Mouse (Mus musculus) forebrain, postnatal 0 days (tissue): ENCODE measurements around the gene Gm49395. TPM values are rescaled to one million over a fixed set of nuclear protein-coding genes. Genes with fewer than 3 reads are reported as not detected.
A peak's percentile ranks its signal among the peaks of the same experiment; 100 is the strongest.

ENCODE experiments used
- ATAC-seq: fragments of 200-750 bp; cut with Nextera tagmentation; 2 replicates; pipeline ENCODE4 v1.8.0; 2017; ENCODE audit warnings: mild to moderate bottlenecking, moderate library complexity
- DNase-seq: peaks from one replicate; pipeline ENCODE4 v3.0.0-alpha.2; 2015
- H3K27ac ChIP-seq: fragments of 300-500 bp; sonication (generic); 2 replicates; pipeline ENCODE4 v1.5.1; 2014; ENCODE audit warnings: low read depth, mild to moderate bottlenecking, antibody characterized with exemption, low read length, moderate library complexity, mixed read lengths
- H3K27me3 ChIP-seq: fragments of 300-500 bp; sonication (generic); 2 replicates; pipeline ENCODE4 v1.6.1; 2014; ENCODE audit warnings: mild to moderate bottlenecking, low read length, mixed read lengths; ENCODE audit not compliant: insufficient read depth
- H3K36me3 ChIP-seq: fragments of 300-500 bp; sonication (generic); 2 replicates; pipeline ENCODE4 v1.6.1; 2014; ENCODE audit warnings: mild to moderate bottlenecking, moderate library complexity; ENCODE audit not compliant: insufficient read depth
- H3K4me1 ChIP-seq: fragments of 300-500 bp; sonication (generic); 2 replicates; pipeline ENCODE4 v1.6.1; 2014; ENCODE audit warnings: antibody characterized with exemption; ENCODE audit not compliant: insufficient read depth
- H3K4me2 ChIP-seq: fragments of 300-500 bp; sonication (generic); 2 replicates; pipeline ENCODE4 v1.6.1; 2014; ENCODE audit warnings: low read depth, mild to moderate bottlenecking, moderate library complexity
- H3K4me3 ChIP-seq: fragments of 300-500 bp; sonication (generic); 2 replicates; pipeline ENCODE4 v1.5.1; 2014; ENCODE audit warnings: low read depth, low read length, mixed read lengths
- H3K9ac ChIP-seq: fragments of 300-500 bp; sonication (generic); 2 replicates; pipeline ENCODE4 v1.6.1; 2014; ENCODE audit warnings: mild to moderate bottlenecking
- H3K9me3 ChIP-seq: fragments of 300-500 bp; sonication (generic); 2 replicates; pipeline ENCODE4 v1.6.1; 2016; ENCODE audit warnings: low read length
- CTCF ChIP-seq: sonication (generic); IDR thresholded peaks from 2 replicates; pipeline ENCODE4 v1.5.1; 2016; ENCODE audit warnings: antibody characterized with exemption, control low read depth, low read depth
- WGBS: fragments of 180-500 bp; shearing (Covaris S2); extraction: QIAGEN DNeasy Blood & Tissue Kit; methylation state at CpG from one replicate; pipeline ENCODE4 v1.1.7; 2014; 5-methylcytosine and 5-hydroxymethylcytosine counted together
- polyA plus RNA-seq: library from polyadenylated mRNA; unstranded; fragments of >200 nt; fragmentation: Nextera tagmentation; extraction: Ambion mirVana; gene quantifications from 2 replicates; pipeline ENCODE4 v1.2.1, GENCODE M21; 2015
- total RNA-seq: library from RNA; depleted of rRNA; stranded (reverse); fragments of >200 nt; gene quantifications from 2 replicates; pipeline ENCODE4 v1.2.3, GENCODE M21; 2014

The Gm49395 gene
- total and polyA plus RNA-seq, 2 experiments from 2014 or later: 3.5 to 4.1 TPM

- H3K36me3 ChIP-seq: no peaks in the 10 kb centered on the region
These were observed 16.5 kb upstream of the Gm49395 start for GRCm38 (mm10) chr13:115118195-115118594.

GRCm38 (mm10) chr13:115116930-115117621, 15.4 kb upstream of the Gm49395 start:
- Histone ChIP-seq H3K4me2 (no peak overlapping the region), H3K9ac (no peak overlapping the region), H3K36me3 (no peaks in the 10 kb centered on the region), H3K27me3 (no peaks in the 10 kb centered on the region), H3K4me3 (no peak overlapping the region), H3K4me1 (no peaks in the 10 kb centered on the region), H3K9me3 (no peaks in the 10 kb centered on the region), H3K27ac (no peak overlapping the region)
- WGBS: 85% methylated on average over 3 of the region's 3 CpGs
- no peak for DNase-seq
- no peak for TF ChIP-seq CTCF
- no peak for ATAC-seq

More at GRCm38 (mm10) chr13:115118195-115118594, 16.5 kb upstream of the Gm49395 start:
- no peak for TF ChIP-seq CTCF
- 90% methylated on average over 3 of the region's 3 CpGs for WGBS
- no peak for ATAC-seq
- Histone ChIP-seq H3K27me3 (no peaks in the 10 kb centered on the region), H3K4me1 (no peaks in the 10 kb centered on the region), H3K4me2 (no peak overlapping the region), H3K9ac (no peak overlapping the region), H3K9me3 (no peaks in the 10 kb centered on the region), H3K27ac (no peak overlapping the region), H3K4me3 (no peak overlapping the region)
- no peak for DNase-seq

- Histone ChIP-seq H3K4me1 (no peaks in the 10 kb centered on the region), H3K36me3 (no peaks in the 10 kb centered on the region), H3K4me3 (no peak overlapping the region), H3K9me3 (no peaks in the 10 kb centered on the region), H3K9ac (no peak overlapping the region), H3K27me3 (no peaks in the 10 kb centered on the region), H3K27ac (no peak overlapping the region), H3K4me2 (no peak overlapping the region)
- DNase-seq (no peak), ATAC-seq (no peak)
- WGBS: 91% methylated on average over 4 of the region's 4 CpGs
- no peak for TF ChIP-seq CTCF
These were observed 7.9 kb upstream of the Gm49395 start for GRCm38 (mm10) chr13:115109628-115110027.

DNA sequence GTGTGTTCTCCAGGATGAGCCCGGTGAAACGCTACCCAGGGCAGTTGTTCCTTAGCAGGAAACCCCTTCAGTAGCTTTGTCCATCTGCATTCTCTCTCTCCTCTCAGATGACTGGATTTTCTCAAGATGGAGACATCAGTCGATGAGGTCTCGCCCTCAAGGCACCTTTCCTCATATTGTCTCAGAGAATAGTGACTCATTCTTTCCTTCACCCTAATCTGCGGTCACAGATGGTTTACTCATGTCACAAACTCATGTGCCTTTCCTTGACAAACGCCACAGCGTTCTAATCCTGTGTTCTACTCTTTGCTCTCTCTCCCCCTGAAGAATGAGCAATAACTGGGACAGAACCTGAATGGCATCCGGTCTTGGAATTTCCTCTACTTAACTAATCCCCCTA, 5.7 kb upstream of the Gm49395 start:
- Histone ChIP-seq H3K9ac (no peak overlapping the region), H3K36me3 (no peaks in the 10 kb centered on the region), H3K9me3 (no peaks in the 10 kb centered on the region), H3K27ac (no peak overlapping the region), H3K4me3 (no peak overlapping the region), H3K27me3 (no peaks in the 10 kb centered on the region), H3K4me2 (no peak overlapping the region), H3K4me1 (no peaks in the 10 kb centered on the region)
- WGBS: 91% methylated on average over 8 of the region's 8 CpGs
- no peak for ATAC-seq
- no peak for DNase-seq
- no peak for TF ChIP-seq CTCF

DNA sequence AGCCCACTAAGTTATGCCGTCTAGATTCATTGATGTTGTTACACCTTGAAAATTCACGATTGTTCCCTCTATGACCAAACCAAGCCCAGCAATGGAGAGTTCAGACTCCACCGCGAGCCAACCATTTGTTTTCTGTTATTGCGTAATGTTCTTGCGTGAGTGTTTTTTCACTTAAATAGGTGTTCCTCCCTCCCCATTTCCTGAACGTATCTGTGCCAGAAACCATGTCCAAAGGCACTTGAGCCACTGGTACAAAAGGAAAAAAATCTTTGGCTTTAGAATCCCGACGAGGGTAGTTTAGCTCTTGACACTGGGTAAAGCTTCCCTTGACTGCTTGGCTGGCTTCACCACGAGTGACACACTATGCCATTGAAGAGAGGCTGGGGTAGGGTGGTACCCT, 4.5 kb upstream of the Gm49395 start:
- Histone ChIP-seq H3K4me2 (no peak overlapping the region), H3K27me3 (0 out of 2 replicates have a peak, but pooled peaks cover 2% of the 10 kb centered on the region), H3K27ac (no peak overlapping the region), H3K4me1 (peaks cover 9% of the 10 kb centered on the region; the same call in 1 of the 2 replicates), H3K9me3 (no peaks in the 10 kb centered on the region), H3K4me3 (no peak overlapping the region), H3K36me3 (no peaks in the 10 kb centered on the region), H3K9ac (no peak overlapping the region)
- TF ChIP-seq CTCF: no peak
- ATAC-seq (no peak), DNase-seq (no peak)
- 87% methylated on average over 10 of the region's 10 CpGs for WGBS

- DNase-seq (no peak), ATAC-seq (no peak)
- TF ChIP-seq CTCF: no peak
- 0 out of 2 replicates have a peak, but pooled peaks cover 4% of the 10 kb centered on the region for H3K27me3 ChIP-seq
- H3K27ac ChIP-seq: no peak overlapping the region
- no peak overlapping the region for H3K4me2 ChIP-seq
- no peak overlapping the region for H3K9ac ChIP-seq
- no peaks in the 10 kb centered on the region for H3K36me3 ChIP-seq
- no peak overlapping the region for H3K4me3 ChIP-seq
- no peaks in the 10 kb centered on the region for H3K9me3 ChIP-seq
- peaks cover 11% of the 10 kb centered on the region; the same call in 1 of the 2 replicates for H3K4me1 ChIP-seq
- 100% methylated on average over 2 of the region's 2 CpGs for WGBS
These were observed 1.0 kb upstream of the Gm49395 start for GRCm38 (mm10) chr13:115102754-115103153.

- TF ChIP-seq CTCF: no peak
- 18% methylated on average over 11 of the region's 11 CpGs for WGBS
- Histone ChIP-seq H3K27me3 (0 out of 2 replicates have a peak, but pooled peaks cover 4% of the 10 kb centered on the region), H3K27ac (no peak overlapping the region), H3K9ac (no peak overlapping the region), H3K36me3 (no peaks in the 10 kb centered on the region), H3K9me3 (no peaks in the 10 kb centered on the region), H3K4me1 (peaks cover 11% of the 10 kb centered on the region; the same call in 1 of the 2 replicates), H3K4me2 (peak overlapping the region; percentile 88), H3K4me3 (peak overlapping the region; percentile 46)
- DNase-seq: peak; percentile 4
- no peak for ATAC-seq
These were observed 1.1 kb downstream of the Gm49395 start for GRCm38 (mm10) chr13:115100381-115101177.
